Mouse (Mus musculus): ENCODE measurements around the gene Psg21. TPM values are rescaled to one million over a fixed set of nuclear protein-coding genes. Genes with fewer than 3 reads are reported as not detected.
"Not testable (repeated sequence)": the region's sequence is repeated elsewhere in the genome, so short reads cannot be mapped to it uniquely, and the experiment has no call there.

Gene Psg21
- polyA plus RNA-seq (2016; fragmentation: Nextera tagmentation; extraction: Ambion mirVana) = not detected in 2 replicates

GRCm38 (mm10) chr7:18656625-18657024, at the start of gene Psg21:
Gene Psg21 (minus strand): TSS chr7:18656725.
- H3K36me3 ChIP-seq (replicated peaks); H3K27me3 ChIP-seq (ENCODE audit: poor library complexity, severe bottlenecking); H3K27ac ChIP-seq; H3K4me3 ChIP-seq; H3K4me1 ChIP-seq; DNase-seq (ENCODE audit: extremely low spot score, low spot score): not testable (repeated sequence)
- H3K9me3 ChIP-seq = peaks cover 15% of the 10 kb centered on the region; the same call in 1 of the 2 replicates
- WGBS = 66% methylated on average over 2 of the region's 2 CpGs

GRCm38 (mm10) chr7:18686085-18686484, 29.6 kb upstream of the Psg21 start, which contains the start of gene Psg20:
Gene Psg20 (minus strand): TSS chr7:18686185.
- H3K27ac ChIP-seq = no peak within 1 kb of the TSS
- no peaks in the 10 kb centered on the region for H3K36me3 ChIP-seq (replicated peaks)
- no peaks in the 10 kb centered on the region for H3K27me3 ChIP-seq (ENCODE audit: poor library complexity, severe bottlenecking)
- no peaks in the 10 kb centered on the region for H3K9me3 ChIP-seq
- no peak for DNase-seq (ENCODE audit: extremely low spot score, low spot score)
- H3K4me3 ChIP-seq = no peak within 1 kb of the TSS
- no peaks in the 10 kb centered on the region for H3K4me1 ChIP-seq
- 92% methylated on average over 2 of the region's 2 CpGs for WGBS

- Histone ChIP-seq H3K36me3 (replicated peaks) (no peaks in the 10 kb centered on the region), H3K9me3 (no peaks in the 10 kb centered on the region), H3K27ac (no peak overlapping the region), H3K4me3 (no peak overlapping the region), H3K4me1 (no peaks in the 10 kb centered on the region), H3K27me3 (ENCODE audit: poor library complexity, severe bottlenecking) (no peaks in the 10 kb centered on the region)
- no peak for DNase-seq (ENCODE audit: extremely low spot score, low spot score)
Observed at GRCm38 (mm10) chr7:18685586-18685985, 29.1 kb upstream of the Psg21 start.

GRCm38 (mm10) chr7:18679772-18680171, 23.2 kb upstream of the Psg21 start:
- no peaks in the 10 kb centered on the region for H3K27me3 ChIP-seq (ENCODE audit: poor library complexity, severe bottlenecking)
- H3K4me3 ChIP-seq = no peak overlapping the region
- no peaks in the 10 kb centered on the region; the same call in 1 of the 2 replicates for H3K4me1 ChIP-seq
- no peak overlapping the region for H3K27ac ChIP-seq
- peaks cover 4% of the 10 kb centered on the region; the same call in 1 of the 2 replicates for H3K9me3 ChIP-seq
- WGBS = 51% methylated on average over 2 of the region's 2 CpGs
- no peaks in the 10 kb centered on the region for H3K36me3 ChIP-seq (replicated peaks)
- peak; percentile 16 for DNase-seq (ENCODE audit: extremely low spot score, low spot score)

GRCm38 (mm10) chr7:18626921-18627320, 29.6 kb downstream of the Psg21 start:
- not testable (repeated sequence) for H3K27ac ChIP-seq; H3K4me1 ChIP-seq; DNase-seq (ENCODE audit: extremely low spot score, low spot score); H3K4me3 ChIP-seq; H3K27me3 ChIP-seq (ENCODE audit: poor library complexity, severe bottlenecking); H3K9me3 ChIP-seq; H3K36me3 ChIP-seq (replicated peaks)
- 83% methylated on average over 8 of the region's 8 CpGs for WGBS

- H3K9me3 ChIP-seq; DNase-seq (ENCODE audit: extremely low spot score, low spot score); H3K4me3 ChIP-seq; H3K27me3 ChIP-seq (ENCODE audit: poor library complexity, severe bottlenecking); H3K4me1 ChIP-seq; H3K27ac ChIP-seq; H3K36me3 ChIP-seq (replicated peaks): not testable (repeated sequence)
- 80% methylated on average over 2 of the region's 2 CpGs for WGBS
Observed at GRCm38 (mm10) chr7:18616401-18616800, 40.1 kb downstream of the Psg21 start, which contains the start of gene Psg23. Gene Psg23 (minus strand): TSS chr7:18616501.

Other genes with a start within 250 kb of the Psg21 start
- not detected in 2 replicates for gene Psg28, start 224.7 kb downstream of the Psg21 start, polyA plus RNA-seq (2016; fragmentation: Nextera tagmentation; extraction: Ambion mirVana)
- not detected in 2 replicates for gene Psg26, start 172.5 kb downstream of the Psg21 start, polyA plus RNA-seq (2016; fragmentation: Nextera tagmentation; extraction: Ambion mirVana)
- gene Psg25, start 124.5 kb downstream of the Psg21 start, polyA plus RNA-seq (2016; fragmentation: Nextera tagmentation; extraction: Ambion mirVana) = not detected in 2 replicates
- not detected in 2 replicates for gene Psg27, start 89.4 kb downstream of the Psg21 start, polyA plus RNA-seq (2016; fragmentation: Nextera tagmentation; extraction: Ambion mirVana)
- not detected in 2 replicates for gene Psg23, start 40.2 kb downstream of the Psg21 start, polyA plus RNA-seq (2016; fragmentation: Nextera tagmentation; extraction: Ambion mirVana)
- not detected in 2 replicates for gene Psg20, start 29.5 kb upstream of the Psg21 start, polyA plus RNA-seq (2016; fragmentation: Nextera tagmentation; extraction: Ambion mirVana)
- gene Psg22, start 61.4 kb upstream of the Psg21 start, polyA plus RNA-seq (2016; fragmentation: Nextera tagmentation; extraction: Ambion mirVana) = not detected in 2 replicates
- gene Psg19, start 141.8 kb upstream of the Psg21 start, polyA plus RNA-seq (2016; fragmentation: Nextera tagmentation; extraction: Ambion mirVana) = not detected in 2 replicates
- 0.09 TPM in 1 of 2 replicates, not detected in the other for gene Psg17, start 164.9 kb upstream of the Psg21 start, polyA plus RNA-seq (2016; fragmentation: Nextera tagmentation; extraction: Ambion mirVana)
- gene Mill2, start 183.2 kb upstream of the Psg21 start, polyA plus RNA-seq (2016; fragmentation: Nextera tagmentation; extraction: Ambion mirVana) = not detected in 2 replicates
- gene Pglyrp1, start 214.6 kb upstream of the Psg21 start, polyA plus RNA-seq (2016; fragmentation: Nextera tagmentation; extraction: Ambion mirVana) = 0.93 and 1.0 TPM in 2 replicates